Mouse (Mus musculus) forebrain, embryonic 14.5 days (tissue): ENCODE results near the gene Spata31d1a. TPM values are rescaled to one million over a fixed set of nuclear protein-coding genes. Genes with fewer than 3 reads are reported as not detected.
"Not testable (repeated sequence)": the region's sequence is repeated elsewhere in the genome, so short reads cannot be mapped to it uniquely, and the experiment has no call there.

Experiments
- ATAC-seq: fragments of 200-750 bp; cut with Nextera tagmentation; 2 replicates; pipeline ENCODE4 v1.8.0; 2017; ENCODE audit warnings: mild to moderate bottlenecking, moderate library complexity
- DNase-seq: peaks from one replicate; pipeline ENCODE4 v3.0.0-alpha.2; 2015; ENCODE audit warnings: low spot score
- H3K27ac ChIP-seq: fragments of 300-500 bp; sonication (generic); 2 replicates; pipeline ENCODE4 v1.5.1; 2014; ENCODE audit warnings: low read depth, mild to moderate bottlenecking, control low read depth, low read length, moderate library complexity
- H3K27me3 ChIP-seq: fragments of 300-500 bp; sonication (generic); replicated peaks from 2 replicates; pipeline ENCODE4 v1.6.1; 2014; ENCODE audit warnings: low read length, control low read depth, mixed read lengths; ENCODE audit not compliant: control insufficient read depth, insufficient read depth
- H3K36me3 ChIP-seq: fragments of 300-500 bp; sonication (generic); 2 replicates; pipeline ENCODE4 v1.6.1; 2014; ENCODE audit warnings: low read length, control low read depth; ENCODE audit not compliant: control insufficient read depth, insufficient read depth
- H3K4me1 ChIP-seq: fragments of 300-500 bp; sonication (generic); 2 replicates; pipeline ENCODE4 v1.6.1; 2014; ENCODE audit warnings: antibody characterized with exemption, low read length, control low read depth; ENCODE audit not compliant: control insufficient read depth, insufficient read depth
- H3K4me2 ChIP-seq: fragments of 300-500 bp; sonication (generic); 2 replicates; pipeline ENCODE4 v1.6.1; 2014; ENCODE audit warnings: mild to moderate bottlenecking, control low read depth, low read length
- H3K4me3 ChIP-seq: fragments of 300-500 bp; sonication (generic); 2 replicates; pipeline ENCODE4 v1.5.1; 2014; ENCODE audit warnings: low read depth, low read length, control low read depth
- H3K9ac ChIP-seq: fragments of 300-500 bp; sonication (generic); 2 replicates; pipeline ENCODE4 v1.6.1; 2014; ENCODE audit warnings: mild to moderate bottlenecking, low read length, control low read depth, moderate library complexity
- H3K9me3 ChIP-seq: fragments of 300-500 bp; sonication (generic); replicated peaks from 2 replicates; pipeline ENCODE4 v1.6.1; 2016; ENCODE audit warnings: low read length, control low read depth, mixed read lengths; ENCODE audit not compliant: control insufficient read depth
- WGBS: fragments of 180-500 bp; shearing (Covaris S2); extraction: QIAGEN DNeasy Blood & Tissue Kit; methylation state at CpG from one replicate; pipeline ENCODE4 v1.1.7; 2014; 5-methylcytosine and 5-hydroxymethylcytosine counted together
- polyA plus RNA-seq: library from polyadenylated mRNA; unstranded; fragments of >200 nt; fragmentation: Nextera tagmentation; extraction: Ambion mirVana; gene quantifications from 2 replicates; pipeline ENCODE4 v1.2.1, GENCODE M21; 2014

Gene Spata31d1a
- polyA plus RNA-seq, 1 experiment from 2014 or later: not detected

GRCm38 (mm10) chr13:59738455-59738854 lies 28.3 kb upstream of the Spata31d1a start:
- no peak overlapping the region for H3K4me2 ChIP-seq
- H3K9me3 ChIP-seq: no peaks in the 10 kb centered on the region
- H3K4me3 ChIP-seq: no peak overlapping the region
- no peaks in the 10 kb centered on the region for H3K27me3 ChIP-seq
- H3K36me3 ChIP-seq: no peaks in the 10 kb centered on the region
- 93% methylated on average over 2 of the region's 2 CpGs for WGBS
- H3K4me1 ChIP-seq: no peaks in the 10 kb centered on the region
- no peak for DNase-seq
- no peak overlapping the region for H3K9ac ChIP-seq
- no peak overlapping the region for H3K27ac ChIP-seq
- no peak for ATAC-seq

GRCm38 (mm10) chr13:59735190-59735589 lies 25.1 kb upstream of the Spata31d1a start:
- Histone ChIP-seq H3K4me2 (no peak overlapping the region), H3K9me3 (no peaks in the 10 kb centered on the region), H3K4me1 (no peaks in the 10 kb centered on the region), H3K27ac (no peak overlapping the region), H3K27me3 (no peaks in the 10 kb centered on the region), H3K36me3 (no peaks in the 10 kb centered on the region), H3K4me3 (no peak overlapping the region), H3K9ac (no peak overlapping the region)
- DNase-seq (peak; percentile 45), ATAC-seq (no peak)
- 31% methylated on average over 3 of the region's 3 CpGs for WGBS

GRCm38 (mm10) chr13:59734347-59734746 lies 24.2 kb upstream of the Spata31d1a start:
- not testable (repeated sequence) for H3K9me3 ChIP-seq, H3K4me3 ChIP-seq, DNase-seq, H3K4me2 ChIP-seq, H3K27ac ChIP-seq, H3K36me3 ChIP-seq, H3K9ac ChIP-seq, H3K4me1 ChIP-seq, H3K27me3 ChIP-seq, ATAC-seq
- 27% methylated on average over 6 of the region's 6 CpGs for WGBS

- H3K27ac ChIP-seq: no peak overlapping the region
- DNase-seq (no peak), ATAC-seq (no peak)
- H3K9me3 ChIP-seq: no peaks in the 10 kb centered on the region
- H3K9ac ChIP-seq: no peak overlapping the region
- no peaks in the 10 kb centered on the region for H3K36me3 ChIP-seq
- no peaks in the 10 kb centered on the region for H3K4me1 ChIP-seq
- no peaks in the 10 kb centered on the region for H3K27me3 ChIP-seq
- WGBS: 81% methylated on average over 2 of the region's 4 CpGs
- H3K4me2 ChIP-seq: no peak overlapping the region
- H3K4me3 ChIP-seq: no peak overlapping the region
Measured at GRCm38 (mm10) chr13:59733936-59734335, 23.8 kb upstream of the Spata31d1a start.

- Histone ChIP-seq H3K4me3 (no peak within 1 kb of the TSS), H3K4me1 (no peaks in the 10 kb centered on the region), H3K27me3 (no peaks in the 10 kb centered on the region), H3K27ac (no peak within 1 kb of the TSS), H3K4me2 (no peak within 1 kb of the TSS), H3K36me3 (no peaks in the 10 kb centered on the region), H3K9me3 (no peaks in the 10 kb centered on the region), H3K9ac (no peak within 1 kb of the TSS)
- no peak for ATAC-seq
- DNase-seq: no peak
- WGBS: 42% methylated on average over 6 of the region's 7 CpGs
Measured at GRCm38 (mm10) chr13:59731652-59732051, 21.5 kb upstream of the Spata31d1a start, which contains the start of gene Spata31d1d. Gene Spata31d1d (minus strand): TSS chr13:59731752.

- Histone ChIP-seq H3K27ac (no peak overlapping the region), H3K27me3 (no peaks in the 10 kb centered on the region), H3K9me3 (no peaks in the 10 kb centered on the region), H3K4me2 (no peak overlapping the region), H3K36me3 (no peaks in the 10 kb centered on the region), H3K4me1 (peaks cover 3% of the 10 kb centered on the region; the same call in 1 of the 2 replicates), H3K4me3 (no peak overlapping the region), H3K9ac (no peak overlapping the region)
- peak; percentile 85 for ATAC-seq
- 25% methylated on average over 7 of the region's 7 CpGs for WGBS
- DNase-seq: peak; percentile 92
Measured at GRCm38 (mm10) chr13:59728378-59729093, 18.4 kb upstream of the Spata31d1a start.

GRCm38 (mm10) chr13:59726139-59726867 lies 16.2 kb upstream of the Spata31d1a start:
- H3K4me3 ChIP-seq: no peak overlapping the region
- H3K9me3 ChIP-seq: no peaks in the 10 kb centered on the region
- H3K4me1 ChIP-seq: peaks cover 3% of the 10 kb centered on the region; the same call in 1 of the 2 replicates
- H3K36me3 ChIP-seq: no peaks in the 10 kb centered on the region
- no peak overlapping the region; the same call in 1 of the 2 replicates for H3K9ac ChIP-seq
- 39% methylated on average over 29 of the region's 29 CpGs for WGBS
- no peaks in the 10 kb centered on the region for H3K27me3 ChIP-seq
- peak; percentile 1 for DNase-seq
- peak overlapping the region; percentile 31 for H3K4me2 ChIP-seq
- no peak for ATAC-seq
- no peak overlapping the region for H3K27ac ChIP-seq

- 79% methylated on average over 1 of the region's 1 CpGs for WGBS
- H3K27ac ChIP-seq, H3K4me3 ChIP-seq, H3K27me3 ChIP-seq, H3K4me1 ChIP-seq, DNase-seq, H3K4me2 ChIP-seq, H3K36me3 ChIP-seq, ATAC-seq, H3K9ac ChIP-seq, H3K9me3 ChIP-seq: not testable (repeated sequence)
Measured at GRCm38 (mm10) chr13:59722089-59722488, 12.0 kb upstream of the Spata31d1a start.

- H3K4me1 ChIP-seq: no peaks in the 10 kb centered on the region
- no peak overlapping the region for H3K9ac ChIP-seq
- no peaks in the 10 kb centered on the region for H3K9me3 ChIP-seq
- no peak overlapping the region for H3K4me3 ChIP-seq
- H3K4me2 ChIP-seq: no peak overlapping the region
- WGBS: 85% methylated on average over 1 of the region's 1 CpGs
- H3K36me3 ChIP-seq: no peaks in the 10 kb centered on the region
- no peaks in the 10 kb centered on the region for H3K27me3 ChIP-seq
- ATAC-seq: no peak
- no peak for DNase-seq
- no peak overlapping the region for H3K27ac ChIP-seq
Measured at GRCm38 (mm10) chr13:59719475-59719874, 9.3 kb upstream of the Spata31d1a start.
